Mouse (Mus musculus) layer of hippocampus, adult 2 months (tissue): Measurements from ENCODE around the gene Tgfa. TPM values are rescaled to one million over a fixed set of nuclear protein-coding genes. Genes with fewer than 3 reads are reported as not detected.

Experiments
- DNase-seq, 2 experiments: peaks; one replicate each; pipeline ENCODE4 v3.0.0; 2022; ENCODE audit warnings: low spot score in 2 of 2
- H3K27ac ChIP-seq: fragments of 200-600 bp; 2 replicates; pipeline ENCODE4 v1.8.1; 2022
- H3K4me3 ChIP-seq: fragments of 200-600 bp; 2 replicates; pipeline ENCODE4 v1.8.1; 2022; ENCODE audit warnings: mild to moderate bottlenecking
- CTCF ChIP-seq: fragments of 200-600 bp; conservative IDR thresholded peaks from 2 replicates; pipeline ENCODE4 v1.8.1; 2022; ENCODE audit warnings: antibody characterized with exemption, mild to moderate bottlenecking, moderate library complexity
- long read RNA-seq, 2 experiments: library from polyadenylated mRNA; stranded (forward); transcript quantifications; one replicate each; pipeline ENCODE4 v2.0.0; 2021; ENCODE audit warnings: borderline mapping rate in 2 of 2
- total RNA-seq, 2 experiments: library from RNA; stranded (reverse); gene quantifications; 2 replicates each; pipeline ENCODE4 v1.2.3; 2021

The Tgfa gene
- 10 to 100 TPM; 28.3 to 32.0 TPM for total RNA-seq
- long read RNA-seq, experiment 1, full-length matches to known transcripts: 19 of 28 reads
- long read RNA-seq, experiment 1, partial matches to known transcripts: 4 of 28 reads
- long read RNA-seq, experiment 1, other reads (novel, unspliced or antisense): 5 of 28 reads
- long read RNA-seq, experiment 2, full-length matches to known transcripts: 31 of 43 reads
- long read RNA-seq, experiment 2, partial matches to known transcripts: 5 of 43 reads
- long read RNA-seq, experiment 2, other reads (novel, unspliced or antisense): 7 of 43 reads

DNA sequence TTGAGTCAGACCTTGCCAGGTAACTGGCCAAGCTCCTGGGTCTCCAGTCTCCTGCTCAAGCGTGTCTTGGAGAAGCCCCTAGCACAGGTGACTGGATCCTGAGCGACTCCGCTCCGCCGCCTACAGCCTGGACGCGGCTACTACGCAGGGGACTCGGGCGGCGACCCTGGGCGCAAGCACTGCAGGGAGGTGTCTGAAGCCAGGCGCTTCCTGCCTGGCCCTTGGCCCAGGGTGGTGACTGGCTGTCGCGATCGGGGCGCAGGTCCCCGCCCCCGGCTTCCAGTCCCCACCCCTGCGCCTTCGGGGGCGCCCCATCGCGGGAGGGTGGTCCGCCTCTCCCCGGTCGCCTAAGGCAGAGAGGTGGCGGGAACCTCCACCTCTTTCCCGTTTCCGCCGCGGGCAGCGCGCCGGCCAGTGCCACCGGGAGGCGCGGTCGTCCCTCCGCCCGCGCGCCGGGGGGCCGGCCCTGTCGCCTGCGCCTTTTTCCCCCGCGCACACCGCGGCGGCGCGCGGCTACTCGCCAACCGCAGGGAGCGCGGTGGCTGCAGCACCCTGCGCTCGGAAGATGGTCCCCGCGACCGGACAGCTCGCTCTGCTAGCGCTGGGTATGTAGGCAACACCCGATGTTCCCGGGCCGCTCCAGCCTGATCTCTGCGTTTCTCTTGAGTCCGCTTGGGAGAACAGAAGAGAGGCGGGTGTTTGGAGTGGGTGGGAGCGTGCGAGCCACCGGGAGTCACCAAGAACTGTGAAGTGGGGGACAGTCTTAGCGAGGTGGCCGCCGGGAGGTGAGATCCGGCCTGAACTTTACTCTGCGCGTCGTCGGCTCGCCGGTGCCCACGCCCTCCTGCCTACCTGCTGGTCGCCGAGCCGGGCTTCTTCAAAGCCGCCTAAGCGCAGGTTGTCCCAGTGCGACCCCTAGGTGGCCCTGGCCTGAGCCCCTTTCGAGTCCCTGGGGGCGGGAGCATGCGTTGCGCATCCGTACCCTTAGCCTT lies at the start of gene Tgfa:
Tgfa (plus strand) TSS at position 283 of the 992 bp plus-strand sequence.
- H3K4me3 ChIP-seq: peak within 1 kb of the TSS; percentile 85
- peak in 1 of 2 experiments; percentile 51 for DNase-seq
- peak; percentile 84 for TF ChIP-seq CTCF
- peak within 1 kb of the TSS; percentile 89 for H3K27ac ChIP-seq

DNA sequence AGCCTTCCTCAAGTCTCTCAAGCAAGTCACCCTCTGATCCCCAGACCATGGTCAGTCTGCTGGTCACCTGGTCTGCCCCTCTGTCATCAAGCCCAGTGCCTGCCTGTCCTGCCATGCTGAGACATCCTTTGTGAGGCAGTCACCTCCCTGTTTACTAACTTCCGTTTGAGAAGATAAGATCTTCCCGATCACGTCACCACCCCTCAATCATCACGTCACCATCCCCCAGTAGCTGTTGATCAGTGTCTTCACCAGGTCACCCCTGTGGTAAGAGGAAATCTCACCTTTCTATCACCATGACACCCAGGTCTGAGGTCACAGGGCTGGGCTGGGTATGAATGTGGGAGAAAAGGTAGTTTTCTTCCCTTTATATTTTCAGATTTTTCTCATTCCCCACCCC lies 46.5 kb upstream of the Tgfa start:
- no peak for TF ChIP-seq CTCF
- no peak overlapping the region for H3K4me3 ChIP-seq
- H3K27ac ChIP-seq: no peak overlapping the region
- no peak for DNase-seq

DNA sequence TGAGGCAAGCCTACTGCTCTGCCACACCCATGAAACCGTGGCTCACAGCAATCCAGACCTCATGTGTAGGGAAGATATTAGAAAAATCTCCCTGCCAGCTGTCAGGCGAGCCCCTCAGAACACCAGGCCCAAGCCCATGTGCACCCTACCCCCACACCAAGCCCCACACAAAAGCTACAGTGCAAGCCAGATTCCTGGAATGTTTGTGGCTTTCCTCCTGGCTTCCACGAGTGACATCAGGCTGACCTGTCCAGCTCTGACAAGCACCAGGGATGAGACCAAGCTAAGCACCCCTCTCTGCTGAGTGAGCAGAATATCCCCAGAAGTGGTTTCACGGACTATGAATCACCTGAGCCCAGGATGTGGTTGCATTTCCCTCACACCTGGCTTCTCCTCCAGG lies 46.0 kb upstream of the Tgfa start:
- H3K4me3 ChIP-seq: no peak overlapping the region
- no peak for DNase-seq
- H3K27ac ChIP-seq: no peak overlapping the region

DNA sequence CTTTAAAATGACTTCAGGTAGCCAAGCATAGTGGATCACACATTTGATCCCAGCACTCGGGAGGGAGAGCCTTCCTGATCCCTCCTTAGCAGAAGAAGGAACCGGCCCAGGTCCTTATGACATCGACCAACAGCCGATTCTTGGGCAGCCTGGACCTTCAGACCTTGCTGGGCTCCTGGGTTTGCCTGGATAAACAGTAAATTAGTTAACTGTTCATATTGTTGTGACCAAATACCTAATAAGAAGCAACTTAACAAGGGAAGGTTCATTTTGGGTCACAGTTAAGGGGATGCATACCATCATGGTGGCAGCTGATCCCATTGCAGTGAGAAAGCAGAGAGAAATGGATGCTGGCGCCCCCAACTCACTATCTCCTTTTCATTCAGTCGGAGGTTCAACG lies 42.3 kb upstream of the Tgfa start:
- DNase-seq: no peak
- no peak overlapping the region for H3K4me3 ChIP-seq
- no peak for TF ChIP-seq CTCF
- H3K27ac ChIP-seq: no peak overlapping the region

More for the DNA sequence above, 46.0 kb upstream of the Tgfa start:
- TF ChIP-seq CTCF: no peak

DNA sequence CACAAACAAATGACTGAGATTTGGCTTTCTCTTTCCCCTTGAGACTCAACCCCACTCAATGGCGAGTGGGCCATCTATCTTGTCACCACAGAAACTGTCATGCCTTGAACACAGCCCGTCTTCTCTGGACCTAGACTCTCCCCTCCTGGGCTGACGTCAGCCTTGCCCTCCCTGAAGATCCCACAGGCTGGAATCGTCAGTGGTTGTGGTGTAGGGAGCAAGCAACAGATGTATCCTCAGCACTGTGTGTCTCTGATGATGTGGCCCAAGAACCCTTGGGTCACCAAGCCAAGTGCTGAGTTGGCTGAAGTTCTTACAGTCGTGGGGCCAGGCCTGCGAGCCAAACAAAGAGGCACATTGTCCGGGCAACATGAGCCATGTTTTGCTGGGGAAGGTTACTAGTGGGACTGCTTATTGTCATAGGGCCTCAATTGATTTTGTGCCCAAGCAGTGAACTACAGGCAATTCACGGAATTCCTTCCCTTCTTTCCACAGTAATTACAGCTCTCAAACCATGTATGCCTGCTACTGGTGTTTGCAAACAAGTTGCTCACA lies 41.5 kb upstream of the Tgfa start:
- no peak overlapping the region for H3K4me3 ChIP-seq
- H3K27ac ChIP-seq: peak overlapping the region; percentile 54; the same call in 1 of the 2 replicates
- TF ChIP-seq CTCF: no peak
- no peak for DNase-seq

DNA sequence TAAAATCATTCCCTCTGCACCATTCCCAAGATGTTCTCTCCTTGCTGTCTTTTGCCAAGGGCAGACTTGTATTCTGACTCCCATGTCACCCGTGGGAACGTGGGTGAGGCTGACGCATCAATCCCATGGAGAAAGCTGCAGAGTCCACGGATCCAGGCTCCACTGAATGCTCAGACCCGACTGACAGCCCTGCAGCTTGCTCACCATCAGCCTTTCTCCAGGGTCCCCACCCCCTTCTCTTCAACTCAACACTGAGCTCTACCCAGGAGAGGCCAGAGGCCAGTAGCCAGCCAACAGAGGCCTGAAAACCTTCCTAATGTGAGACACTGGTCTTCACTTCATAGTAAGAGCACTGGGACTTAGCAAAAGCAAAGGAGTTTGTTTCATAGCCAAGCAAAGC lies 41.0 kb upstream of the Tgfa start:
- peak overlapping the region; percentile 54 for H3K27ac ChIP-seq
- H3K4me3 ChIP-seq: no peak overlapping the region
- no peak for TF ChIP-seq CTCF
- peak in 1 of 2 experiments; percentile 7 for DNase-seq

DNA sequence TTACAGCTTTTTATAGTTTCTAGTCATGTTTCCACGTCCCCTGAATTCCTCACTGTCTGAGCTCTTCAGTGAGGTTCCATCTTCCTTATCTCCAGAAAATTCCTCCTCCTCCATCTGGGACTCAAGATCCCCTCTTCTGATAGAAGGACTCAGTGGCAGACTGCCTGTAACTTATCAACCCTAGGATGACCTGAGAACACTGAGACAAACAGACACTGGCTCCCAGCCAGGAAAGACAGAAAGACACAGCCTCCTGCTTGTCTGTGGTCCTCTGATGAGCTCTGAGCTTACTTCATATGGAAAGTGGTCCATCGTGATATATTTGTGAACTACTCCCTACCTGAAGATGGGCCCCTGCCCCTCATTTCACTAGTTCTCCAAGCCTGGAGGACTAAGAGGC lies 40.5 kb upstream of the Tgfa start:
- H3K27ac ChIP-seq: peak overlapping the region; percentile 54; the same call in 1 of the 2 replicates
- no peak overlapping the region for H3K4me3 ChIP-seq
- TF ChIP-seq CTCF: no peak
- no peak for DNase-seq

DNA sequence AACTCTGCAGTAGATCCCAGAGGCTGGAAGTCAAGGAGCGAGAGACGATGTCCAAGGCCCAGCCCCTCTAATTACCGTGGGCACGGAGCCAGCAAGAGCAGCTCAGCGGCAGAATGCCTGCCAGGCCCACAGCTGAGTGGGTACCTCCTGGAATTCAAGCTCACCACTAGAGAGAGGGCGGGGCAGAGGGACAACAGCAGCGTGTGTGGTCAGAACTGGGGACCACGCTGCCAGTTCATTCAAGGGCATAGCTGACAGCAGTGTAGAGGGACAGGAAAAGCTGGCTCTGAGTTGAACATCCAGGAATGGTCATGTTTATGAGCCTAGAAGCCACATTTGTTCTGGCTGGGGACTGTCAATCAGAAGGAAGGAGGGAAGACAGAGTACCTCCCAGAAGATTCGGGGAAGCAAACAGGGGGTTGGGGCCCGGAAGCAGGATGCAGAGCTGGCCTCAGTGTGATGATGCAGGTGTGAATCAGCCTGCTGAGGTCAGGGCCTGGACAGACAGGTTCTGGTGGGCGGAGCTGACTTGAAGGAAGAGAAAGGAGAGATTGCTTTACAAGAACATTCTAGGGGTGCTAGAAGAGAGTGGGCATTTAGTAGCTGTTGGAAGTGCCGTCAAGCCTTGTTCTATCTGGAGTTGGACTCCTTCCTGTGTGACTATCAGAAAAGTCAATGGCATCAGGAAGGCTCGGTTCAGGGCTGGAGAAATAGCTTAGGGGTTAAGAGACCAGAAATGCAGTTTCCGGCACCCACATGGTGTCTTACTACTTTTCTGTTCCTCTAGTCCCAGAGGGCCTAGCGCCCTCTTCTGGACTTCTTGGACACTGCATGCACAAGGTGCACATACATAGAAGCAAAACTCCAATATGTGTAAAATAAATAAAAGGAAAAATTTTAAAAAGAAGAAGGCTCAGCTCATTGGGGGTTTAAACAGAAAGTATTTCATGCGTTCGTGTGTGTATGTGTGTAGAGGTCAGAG lies 37.5 kb upstream of the Tgfa start:
- Histone ChIP-seq H3K4me3 (no peak overlapping the region), H3K27ac (no peak overlapping the region)
- no peak for DNase-seq
- TF ChIP-seq CTCF: peak; percentile 52

DNA sequence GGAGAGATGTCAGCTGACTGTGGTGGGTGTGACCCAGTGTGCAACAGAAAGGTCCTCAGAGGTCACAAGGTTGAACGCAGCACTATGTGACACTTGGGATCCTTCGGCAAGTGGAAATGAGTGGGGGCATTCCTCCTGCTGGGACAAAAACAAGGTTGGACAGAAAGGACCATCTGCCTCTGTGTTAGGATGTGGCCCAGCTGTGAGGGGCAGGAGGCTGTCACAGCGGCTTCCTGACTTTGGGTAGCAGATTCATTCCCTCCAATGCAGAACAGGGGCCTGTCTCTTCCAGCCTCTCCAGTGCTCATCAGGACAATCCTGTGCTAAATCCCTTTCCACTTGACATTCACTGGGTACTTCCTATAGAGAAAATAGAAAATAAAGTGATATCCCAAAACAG lies 34.1 kb upstream of the Tgfa start:
- no peak for DNase-seq
- no peak overlapping the region for H3K4me3 ChIP-seq
- no peak for TF ChIP-seq CTCF
- H3K27ac ChIP-seq: no peak overlapping the region

DNA sequence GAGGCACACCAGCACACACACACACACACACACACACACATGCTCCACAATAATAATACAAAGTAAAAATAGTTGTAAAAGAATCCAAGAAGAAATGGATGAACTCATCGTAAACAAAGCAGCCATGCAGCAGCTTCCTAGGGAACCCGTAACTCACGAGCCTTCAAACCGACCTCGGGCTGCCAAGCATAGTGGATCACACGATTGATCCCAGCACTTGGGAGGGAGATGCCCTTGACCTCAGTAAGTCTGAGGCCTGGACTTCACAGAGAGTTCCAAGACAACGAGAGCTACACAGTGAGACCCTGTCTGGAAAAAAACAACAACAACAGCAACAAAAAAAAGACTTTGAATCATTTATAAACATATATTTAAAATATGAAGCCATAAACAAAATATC lies 33.4 kb upstream of the Tgfa start:
- no peak for DNase-seq
- no peak for TF ChIP-seq CTCF
- Histone ChIP-seq H3K4me3 (no peak overlapping the region), H3K27ac (no peak overlapping the region)

DNA sequence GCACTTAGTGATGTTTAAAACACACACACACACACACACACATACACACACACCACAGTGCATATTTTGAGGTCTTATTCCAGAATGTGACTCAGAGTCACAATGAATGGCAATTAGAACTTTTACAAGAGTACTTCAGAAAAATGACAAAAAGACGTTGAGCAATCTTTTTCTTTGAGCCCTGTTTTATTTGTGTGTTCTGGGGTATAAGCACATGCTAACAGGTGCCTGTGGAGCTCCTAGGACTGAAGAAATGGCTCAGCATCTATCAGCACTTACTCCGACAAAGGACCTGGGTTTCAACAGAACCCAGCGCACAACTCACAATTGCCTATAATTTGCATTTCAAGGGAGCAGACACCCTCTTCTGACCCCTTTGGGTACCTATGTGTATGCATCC lies 31.0 kb upstream of the Tgfa start:
- TF ChIP-seq CTCF: no peak
- DNase-seq: no peak
- H3K27ac ChIP-seq: no peak overlapping the region

DNA sequence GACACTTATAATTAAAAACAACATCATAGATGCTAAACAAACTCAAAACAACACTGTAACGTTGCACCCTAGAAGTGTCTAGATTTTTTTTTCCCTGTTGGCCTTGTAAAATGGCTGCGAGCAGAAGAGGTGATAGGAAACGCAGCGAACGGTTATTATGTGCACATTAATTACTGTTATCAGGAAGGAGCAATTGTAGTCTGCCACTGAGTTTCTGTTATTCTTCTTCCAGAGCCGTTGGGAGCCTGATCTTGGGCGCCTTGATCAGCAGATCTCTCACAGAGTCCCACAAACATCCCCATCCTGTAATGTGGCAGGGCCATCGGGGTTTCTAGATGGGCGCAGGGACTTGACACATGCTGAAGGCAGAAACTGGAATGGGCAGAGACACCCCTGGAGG lies 28.6 kb upstream of the Tgfa start:
- no peak overlapping the region for H3K27ac ChIP-seq
- no peak for TF ChIP-seq CTCF
- H3K4me3 ChIP-seq: no peak overlapping the region
- DNase-seq: no peak

More for the DNA sequence above, 31.0 kb upstream of the Tgfa start:
- no peak overlapping the region for H3K4me3 ChIP-seq
